Mouse (Mus musculus): ENCODE results near the gene Defa32.
"Not testable (repeated sequence)": the region's sequence is repeated elsewhere in the genome, so short reads cannot be mapped to it uniquely, and the experiment has no call there.

DNA sequence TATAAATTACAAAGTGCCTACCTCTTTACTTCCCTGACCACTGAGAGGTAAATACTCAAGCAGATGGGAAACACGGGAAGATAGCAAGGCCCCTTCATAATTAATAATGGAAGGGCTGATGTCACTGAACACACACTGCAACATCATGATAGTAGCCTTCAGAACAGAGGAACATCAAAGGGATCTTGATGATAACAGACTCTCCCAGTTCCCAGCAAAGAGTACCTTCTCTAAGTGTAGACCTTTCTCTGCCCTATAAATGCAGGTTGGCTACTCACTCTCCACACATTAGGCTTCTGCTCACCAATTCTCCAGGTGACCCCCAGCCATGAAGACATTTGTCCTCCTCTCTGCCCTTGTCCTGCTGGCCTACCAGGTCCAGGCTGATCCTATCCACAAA lies 36.3 kb downstream of the Defa32 start, which contains the start of gene Defa37:
- not testable (repeated sequence) for TF ChIP-seq CTCF (IDR thresholded peaks at IDR 0.05); EP300 (IDR thresholded peaks at IDR 0.05; ENCODE audit: insufficient read depth, low read depth, low read length); POLR2A (IDR thresholded peaks at IDR 0.05; ENCODE audit: insufficient read depth, low read depth, low read length)
